Mouse (Mus musculus) thymus, postnatal 0 days (tissue): Measurements from ENCODE around the gene Pax2. TPM values are rescaled to one million over a fixed set of nuclear protein-coding genes. Genes with fewer than 3 reads are reported as not detected.
"Not testable (repeated sequence)": the region's sequence is repeated elsewhere in the genome, so short reads cannot be mapped to it uniquely, and the experiment has no call there.

Experiments used
- DNase-seq: peaks from one replicate; pipeline ENCODE4 v3.0.0-alpha.2; 2015; ENCODE audit warnings: low spot score
- polyA plus RNA-seq: library from polyadenylated mRNA; unstranded; fragments of >200 nt; fragmentation: Nextera tagmentation; extraction: Ambion mirVana; gene quantifications from 2 replicates; pipeline ENCODE4 v1.2.1, GENCODE M21; 2015

The Pax2 gene
- polyA plus RNA-seq, 1 experiment from 2014 or later, result 0.04 TPM

GRCm38 (mm10) chr19:44834218-44835041, 78.6 kb downstream of the Pax2 start:
- no peak for DNase-seq

GRCm38 (mm10) chr19:44835042-44835930, 79.4 kb downstream of the Pax2 start:
- DNase-seq, result no peak

- DNase-seq, result no peak
Observed at GRCm38 (mm10) chr19:44835931-44836861, 80.4 kb downstream of the Pax2 start.

- DNase-seq, result no peak
Observed at GRCm38 (mm10) chr19:44837426-44838205, 81.8 kb downstream of the Pax2 start.

- DNase-seq, result no peak
Observed at GRCm38 (mm10) chr19:44838321-44838720, 82.5 kb downstream of the Pax2 start.

- not testable (repeated sequence) for DNase-seq
Observed at GRCm38 (mm10) chr19:44842661-44843060, 86.8 kb downstream of the Pax2 start.

- DNase-seq, result no peak
Observed at GRCm38 (mm10) chr19:44849465-44849864, 93.6 kb downstream of the Pax2 start.

- no peak for DNase-seq
Observed at GRCm38 (mm10) chr19:44858671-44859070, 102.8 kb downstream of the Pax2 start.

- no peak for DNase-seq
Observed at GRCm38 (mm10) chr19:44868766-44869165, 112.9 kb downstream of the Pax2 start.

- no peak for DNase-seq
Observed at GRCm38 (mm10) chr19:44874186-44874898, 118.5 kb downstream of the Pax2 start.

- DNase-seq, result no peak
Observed at GRCm38 (mm10) chr19:44874928-44875327, 119.1 kb downstream of the Pax2 start.

GRCm38 (mm10) chr19:44875718-44876117, 119.9 kb downstream of the Pax2 start:
- DNase-seq, result no peak

GRCm38 (mm10) chr19:44876529-44876928, 120.7 kb downstream of the Pax2 start:
- no peak for DNase-seq

GRCm38 (mm10) chr19:44882552-44883024, 126.7 kb downstream of the Pax2 start:
- no peak for DNase-seq

- no peak for DNase-seq
Observed at GRCm38 (mm10) chr19:44884331-44884730, 128.5 kb downstream of the Pax2 start.

- DNase-seq, result no peak
Observed at GRCm38 (mm10) chr19:44886475-44886874, 130.6 kb downstream of the Pax2 start.
